Mouse (Mus musculus) gastrocnemius, postnatal 14 days (tissue): ENCODE data around the gene Pde4dip. TPM values are rescaled to one million over a fixed set of nuclear protein-coding genes. Genes with fewer than 3 reads are reported as not detected.

Experiments
- DNase-seq: peaks from one replicate; pipeline ENCODE4 v3.0.0; 2021; ENCODE audit warnings: mixed read lengths
- intact Hi-C: fragments of 180-260 bp; cut with DNase I; formaldehyde crosslinking; loops from one replicate; pipeline ENCODE4 v1.15.1; 2025; ENCODE audit warnings: low total_unique reads
- total RNA-seq, 2 experiments: library from RNA; stranded (reverse); gene quantifications; 2 replicates each; pipeline ENCODE4 v1.2.3; 2021

Pde4dip gene
- total RNA-seq, 2 experiments from 2014 or later = 1,779 to 1,961 TPM

- no peak for DNase-seq
- intact Hi-C loops = no loop called here
Observed at GRCm38 (mm10) chr3:97854575-97855384, 33.7 kb downstream of the Pde4dip start.

GRCm38 (mm10) chr3:97851803-97852202 is 36.7 kb downstream of the Pde4dip start:
- intact Hi-C loops = no loop called here
- DNase-seq = no peak

- no peak for DNase-seq
- intact Hi-C loops = no loop called here
Observed at GRCm38 (mm10) chr3:97847626-97848025, 40.9 kb downstream of the Pde4dip start.

- DNase-seq = no peak
- intact Hi-C loops = no loop called here
Observed at GRCm38 (mm10) chr3:97846448-97846847, 42.1 kb downstream of the Pde4dip start.

GRCm38 (mm10) chr3:97844821-97845201 is 43.7 kb downstream of the Pde4dip start:
- no peak for DNase-seq
- intact Hi-C loops = loop anchor here (5.0 kb wide), 1 partner anchor 37 kb away; no protein-coding TSS in a partner anchor

- intact Hi-C loops = loop anchor here (5.0 kb wide), 1 partner anchor 38 kb away; no protein-coding TSS in a partner anchor
Observed at GRCm38 (mm10) chr3:97844163-97844820, 44.2 kb downstream of the Pde4dip start.

GRCm38 (mm10) chr3:97842641-97843040 is 45.9 kb downstream of the Pde4dip start:
- no peak for DNase-seq
- intact Hi-C loops = loop anchor here (5.0 kb wide), 1 partner anchor 40 kb away; no protein-coding TSS in a partner anchor

More at GRCm38 (mm10) chr3:97844163-97844820, 44.2 kb downstream of the Pde4dip start:
- DNase-seq = no peak

- DNase-seq = no peak
- intact Hi-C loops = loop anchor here (5.0 kb wide), 1 partner anchor 42 kb away; no protein-coding TSS in a partner anchor
Observed at GRCm38 (mm10) chr3:97840439-97840838, 48.1 kb downstream of the Pde4dip start.

GRCm38 (mm10) chr3:97835888-97836287 is 52.6 kb downstream of the Pde4dip start:
- peak; percentile 23 for DNase-seq
- intact Hi-C loops = loop anchor here (5.0 kb wide), 1 partner anchor 36 kb away; no protein-coding TSS in a partner anchor

- DNase-seq = no peak
- intact Hi-C loops = loop anchor here (5.0 kb wide), 1 partner anchor 38 kb away; no protein-coding TSS in a partner anchor
Observed at GRCm38 (mm10) chr3:97834625-97835024, 53.9 kb downstream of the Pde4dip start.

- no peak for DNase-seq
- intact Hi-C loops = no loop called here
Observed at GRCm38 (mm10) chr3:97831564-97832320, 56.8 kb downstream of the Pde4dip start.

- intact Hi-C loops = no loop called here
- DNase-seq = no peak
Observed at GRCm38 (mm10) chr3:97830622-97831021, 57.9 kb downstream of the Pde4dip start.

- DNase-seq = no peak
- intact Hi-C loops = no loop called here
Observed at GRCm38 (mm10) chr3:97830122-97830521, 58.4 kb downstream of the Pde4dip start.

- intact Hi-C loops = no loop called here
- no peak for DNase-seq
Observed at GRCm38 (mm10) chr3:97828286-97828685, 60.2 kb downstream of the Pde4dip start.

- DNase-seq = peak; percentile 49
- intact Hi-C loops = no loop called here
Observed at GRCm38 (mm10) chr3:97825246-97825645, 63.3 kb downstream of the Pde4dip start.

- DNase-seq = peak; percentile 25
- intact Hi-C loops = no loop called here
Observed at GRCm38 (mm10) chr3:97824744-97825143, 63.8 kb downstream of the Pde4dip start.

- intact Hi-C loops = no loop called here
- DNase-seq = peak; percentile 50
Observed at GRCm38 (mm10) chr3:97824011-97824711, 64.3 kb downstream of the Pde4dip start.

GRCm38 (mm10) chr3:97823438-97823837 is 65.1 kb downstream of the Pde4dip start:
- peak; percentile 45 for DNase-seq
- intact Hi-C loops = no loop called here

- DNase-seq = no peak
- intact Hi-C loops = no loop called here
Observed at GRCm38 (mm10) chr3:97819050-97819449, 69.5 kb downstream of the Pde4dip start.
